In the genomic region with DNA sequence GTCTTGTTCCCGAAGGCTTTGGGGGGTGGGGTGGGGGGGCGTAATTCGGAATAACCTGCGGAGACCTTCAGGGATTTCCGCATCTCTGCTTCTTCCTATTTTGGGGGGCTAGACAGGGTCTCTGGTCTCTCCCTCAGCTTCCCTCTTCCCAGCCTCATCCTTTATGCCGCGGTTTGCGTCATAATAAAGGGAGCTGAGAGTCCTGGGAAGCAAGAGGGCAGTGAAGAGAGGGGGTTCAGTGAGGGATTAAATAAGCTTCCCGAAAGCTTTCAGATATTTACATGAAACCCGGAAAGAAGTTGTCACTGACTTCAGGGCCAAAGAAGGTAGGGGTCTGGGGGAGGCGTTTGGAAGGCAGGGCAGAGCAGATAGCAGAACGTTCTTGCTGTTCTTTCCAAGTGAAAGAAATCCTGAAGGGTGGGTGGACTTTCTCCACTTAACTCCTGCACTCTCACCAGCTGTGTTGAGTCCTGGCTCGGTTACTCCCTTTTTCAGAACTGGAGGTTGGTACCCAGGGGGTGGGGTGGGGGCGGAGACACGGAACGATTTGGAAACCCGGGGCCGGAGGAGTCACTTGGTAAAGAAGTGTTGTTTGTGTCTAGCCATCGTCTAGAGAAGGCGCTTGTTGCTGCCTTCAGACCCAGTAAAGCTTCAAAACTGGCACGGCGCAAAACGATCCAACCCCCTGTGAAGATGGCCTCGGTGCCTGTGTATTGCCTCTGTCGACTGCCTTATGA, we compare ENCODE assay signal across 8 mouse cellular contexts. TPM values are rescaled to one million over a fixed set of nuclear protein-coding genes. Genes with fewer than 3 reads are reported as not detected.
DNase-seq lines count a peak whose midpoint lies in the region; ATAC-seq lines count a peak whose summit lies in the region.

No protein-coding gene starts in this region.

- ATAC-seq in embryonic facial prominence, embryonic 15.5 days (ENCODE audit: insufficient number of reproducible peaks, low FRiP score, low TSS enrichment, low read depth) = no peak
- ATAC-seq in megakaryocyte-erythroid progenitor cell, adult 5-6 weeks (replicated peaks; ENCODE audit: low FRiP score, low TSS enrichment, poor library complexity, severe bottlenecking) = peak; percentile 24; the same call in 1 of the 2 replicates

- 0 out of 2 replicates have a peak overlapping the region, but pooled peaks have one; percentile 47 for H3K9ac ChIP-seq in embryonic facial prominence, embryonic 15.5 days

- H3K36me3 ChIP-seq in embryonic facial prominence, embryonic 15.5 days = no peaks in the 10 kb centered on the region
- peaks cover 6% of the 10 kb centered on the region; the same call in 1 of the 2 replicates for H3K36me3 ChIP-seq in limb, embryonic 10.5 days

- 18% methylated on average over 25 of the region's 25 CpGs for WGBS in embryonic facial prominence, embryonic 15.5 days
- 19% methylated on average over 25 of the region's 25 CpGs for WGBS in limb, embryonic 10.5 days

- DNase-seq in heart, adult 18-20 months = peak; percentile 22 to 29
- no peak for DNase-seq in heart, adult 8-10 months (ENCODE audit: low spot score)
- peak; percentile 31 for DNase-seq in adrenal gland, postnatal 25 days
- DNase-seq in heart, postnatal 4 days = peak; percentile 12
- peak; percentile 32 for DNase-seq in limb, embryonic 10.5 days (ENCODE audit: low spot score)
- peak; percentile 61 for DNase-seq in testis, postnatal 10 days (ENCODE audit: low spot score)

- H3K27me3 ChIP-seq in embryonic facial prominence, embryonic 15.5 days = 0 out of 2 replicates have a peak, but pooled peaks cover 3% of the 10 kb centered on the region
- peaks cover 46% of the 10 kb centered on the region for H3K27me3 ChIP-seq in limb, embryonic 10.5 days (ENCODE audit: low read depth, poor library complexity, severe bottlenecking)

- peak overlapping the region; percentile 62 for H3K4me3 ChIP-seq in embryonic facial prominence, embryonic 15.5 days (replicated peaks)
- peak overlapping the region; percentile 68 for H3K4me3 ChIP-seq in limb, embryonic 10.5 days

- H3K9me3 ChIP-seq in embryonic facial prominence, embryonic 15.5 days (replicated peaks) = no peaks in the 10 kb centered on the region
- H3K9me3 ChIP-seq in limb, embryonic 10.5 days (replicated peaks) = no peaks in the 10 kb centered on the region

- peak overlapping the region; percentile 48 for H3K4me2 ChIP-seq in embryonic facial prominence, embryonic 15.5 days (replicated peaks)

- H3K4me1 ChIP-seq in embryonic facial prominence, embryonic 15.5 days = no peaks in the 10 kb centered on the region
- H3K4me1 ChIP-seq in limb, embryonic 10.5 days = no peaks in the 10 kb centered on the region

- peak overlapping the region; percentile 99 for H3K27ac ChIP-seq in embryonic facial prominence, embryonic 15.5 days (replicated peaks)
- peak overlapping the region; percentile 95 for H3K27ac ChIP-seq in limb, embryonic 10.5 days

RNA-seq across cellular contexts. Expression of a gene that starts 1.5 kb away (rescaled TPM):
- total RNA-seq in heart, adult 18-20 months (2021) = 10 to 100 TPM; 12.2 to 17.8 TPM
- total RNA-seq in heart, adult 8-10 months (2022) = 10 to 100 TPM; 12.6 to 16.3 (median 14.4) TPM
- total RNA-seq in adrenal gland, postnatal 25 days (2021) = 27.2 and 36.6 TPM in 2 replicates
- polyA plus RNA-seq in embryonic facial prominence, embryonic 15.5 days (2015; fragmentation: Nextera tagmentation; extraction: Ambion mirVana) = 17.3 and 18.1 TPM in 2 replicates
- total RNA-seq in heart, postnatal 4 days (2021) = 10 to 100 TPM; 15.6 to 20.5 TPM
- polyA plus RNA-seq in limb, embryonic 10.5 days (2016; fragmentation: Nextera tagmentation; extraction: Ambion mirVana) = 14.3 and 18.9 TPM in 2 replicates
- total RNA-seq in megakaryocyte-erythroid progenitor cell, adult 5-6 weeks (2014; fragmentation: Nextera tagmentation) = 35.8 and 38.1 TPM in 2 replicates
- total RNA-seq in megakaryocyte-erythroid progenitor cell, adult 5-6 weeks (2017) = 10.6 and 17.8 TPM in 2 replicates
